Comparison of ENCODE assay signal across 8 mouse cellular contexts in the genomic region with DNA sequence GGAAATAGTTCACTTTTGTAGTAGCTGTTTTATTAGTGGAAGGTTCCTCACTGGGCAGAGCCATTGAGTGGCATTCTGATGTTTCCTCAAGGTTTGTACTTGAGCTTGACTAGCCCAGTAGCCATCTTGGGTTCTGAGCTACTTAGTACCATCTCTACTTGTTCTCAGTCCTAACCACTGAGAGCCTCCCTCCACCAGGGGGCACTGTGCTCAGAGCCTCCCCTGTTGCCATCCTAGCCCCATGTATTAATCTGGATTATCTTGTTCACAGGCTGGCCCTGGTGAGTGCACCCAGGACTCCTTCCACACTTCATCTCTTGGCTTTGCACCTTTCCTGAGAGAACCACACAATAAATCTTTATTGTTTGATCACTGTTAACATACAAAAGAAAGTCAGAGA.
DNase-seq lines count a peak whose midpoint lies in the region; ATAC-seq and TF ChIP-seq lines count a peak whose summit lies in the region.

No protein-coding gene starts in this region.

- no peak for TF ChIP-seq EP300 in heart, postnatal 0 days (IDR thresholded peaks at IDR 0.05; ENCODE audit: low read depth)

- peaks cover 25% of the 10 kb centered on the region for H3K27me3 ChIP-seq in heart, postnatal 0 days (ENCODE audit: control insufficient read depth, insufficient read depth, low read length)
- H3K27me3 ChIP-seq in forebrain, embryonic 13.5 days: peaks cover 21% of the 10 kb centered on the region

- H3K27ac ChIP-seq in heart, postnatal 0 days (ENCODE audit: low read depth): no peak overlapping the region
- no peak overlapping the region for H3K27ac ChIP-seq in forebrain, embryonic 13.5 days

- H3K4me1 ChIP-seq in heart, postnatal 0 days (ENCODE audit: control insufficient read depth, insufficient read depth): no peaks in the 10 kb centered on the region
- peaks cover 18% of the 10 kb centered on the region for H3K4me1 ChIP-seq in forebrain, embryonic 13.5 days

- no peak overlapping the region for H3K9ac ChIP-seq in heart, postnatal 0 days (replicated peaks; ENCODE audit: low read depth, low read length)
- no peak overlapping the region for H3K9ac ChIP-seq in forebrain, embryonic 13.5 days

- no peak for DNase-seq in heart, postnatal 0 days (ENCODE audit: low spot score)
- no peak for DNase-seq in heart, adult 9 months (ENCODE audit: low spot score in 2 of 2)
- peak; percentile 34 for DNase-seq in 416B (ENCODE audit: low read depth)
- peak; percentile 83 for DNase-seq in ZHBTc4 (ENCODE audit: low read depth, low spot score)
- DNase-seq in kidney, postnatal 14 days: peak; percentile 5
- no peak for DNase-seq in ovary, postnatal 10 days (ENCODE audit: low spot score)
- no peak for DNase-seq in urinary bladder, postnatal 36 days (ENCODE audit: low spot score in 2 of 2)

- no peak overlapping the region for H3K4me2 ChIP-seq in heart, postnatal 0 days (ENCODE audit: low read depth, low read length)
- H3K4me2 ChIP-seq in forebrain, embryonic 13.5 days: no peak overlapping the region

- H3K4me3 ChIP-seq in heart, postnatal 0 days (ENCODE audit: low read depth, low read length): no peak overlapping the region
- H3K4me3 ChIP-seq in forebrain, embryonic 13.5 days: no peak overlapping the region

- peak; percentile 34 for TF ChIP-seq CTCF in heart, postnatal 0 days (IDR thresholded peaks at IDR 0.05; ENCODE audit: low read depth)

- no peaks in the 10 kb centered on the region for H3K9me3 ChIP-seq in heart, postnatal 0 days (replicated peaks; ENCODE audit: control insufficient read depth, low read length)
- no peaks in the 10 kb centered on the region for H3K9me3 ChIP-seq in forebrain, embryonic 13.5 days (replicated peaks)

- no peaks in the 10 kb centered on the region for H3K36me3 ChIP-seq in heart, postnatal 0 days (replicated peaks; ENCODE audit: control insufficient read depth, insufficient read depth, low read length)
- H3K36me3 ChIP-seq in forebrain, embryonic 13.5 days (ENCODE audit: poor library complexity, severe bottlenecking): no peaks in the 10 kb centered on the region

- no peak for ATAC-seq in heart, postnatal 0 days (ENCODE audit: insufficient read depth, low read depth)
- ATAC-seq in forebrain, embryonic 13.5 days: no peak

Comparison
In these comparisons a context has a peak if more than half of its experiments do, and no peak if none do; other contexts are left out.
1. DNase-seq: peak in 416B (single experiment), ZHBTc4 (single experiment) and kidney, postnatal 14 days (single experiment); none in heart, postnatal 0 days (single experiment), heart, adult 9 months (0 of 2), ovary, postnatal 10 days (single experiment) and urinary bladder, postnatal 36 days (0 of 2).